Mouse (Mus musculus) MEL (cell line): ENCODE measurements around the gene Creg2.

Source experiments
- CHD2 ChIP-seq: IDR thresholded peaks from 2 replicates; pipeline ENCODE4 v1.6.1; 2011; ENCODE audit warnings: low read length, improper control_type of control experiment
- CTCF ChIP-seq, 3 experiments: IDR thresholded peaks in 2 of 3; conservative IDR thresholded peaks in 1 of 3; 2 replicates each; pipeline ENCODE4 v1.5.1; 2011 to 2012; ENCODE audit warnings: low read length in 3 of 3, low read depth in 2 of 3, mild to moderate bottlenecking in 2 of 3, improper control_type of control experiment in 1 of 3, inconsistent platforms in 1 of 3, mixed read lengths in 1 of 3, moderate library complexity in 1 of 3; ENCODE audit not compliant: control insufficient read depth in 1 of 3, insufficient read depth in 1 of 3, poor library complexity in 1 of 3, severe bottlenecking in 1 of 3
- E2F4 ChIP-seq: IDR thresholded peaks from 2 replicates; pipeline ENCODE4 v1.6.1; 2011; ENCODE audit warnings: low read depth, low read length, improper control_type of control experiment, borderline replicate concordance
- EP300 ChIP-seq, 2 experiments: IDR thresholded peaks; 2 replicates each; pipeline ENCODE4 v1.6.1; 2011; ENCODE audit warnings: improper control_type of control experiment in 2 of 2, low read length in 2 of 2, low read depth in 1 of 2, mild to moderate bottlenecking in 1 of 2
- ETS1 ChIP-seq: IDR thresholded peaks from 2 replicates; pipeline ENCODE4 v1.6.1; 2012; ENCODE audit warnings: low read depth, mild to moderate bottlenecking, inconsistent platforms, low read length, improper control_type of control experiment, moderate library complexity
- MAX ChIP-seq: IDR thresholded peaks from 2 replicates; pipeline ENCODE4 v1.6.1; 2011; ENCODE audit warnings: low read length, improper control_type of control experiment
- POLR2A ChIP-seq, 2 experiments: IDR thresholded peaks; 2 replicates each; pipeline ENCODE4 v1.6.1; 2011 to 2012; ENCODE audit warnings: low read length in 2 of 2, mild to moderate bottlenecking in 2 of 2, control low read depth in 1 of 2, improper control_type of control experiment in 1 of 2, low read depth in 1 of 2, moderate library complexity in 1 of 2; ENCODE audit not compliant: control insufficient read depth in 1 of 2, insufficient read depth in 1 of 2, poor library complexity in 1 of 2

DNA sequence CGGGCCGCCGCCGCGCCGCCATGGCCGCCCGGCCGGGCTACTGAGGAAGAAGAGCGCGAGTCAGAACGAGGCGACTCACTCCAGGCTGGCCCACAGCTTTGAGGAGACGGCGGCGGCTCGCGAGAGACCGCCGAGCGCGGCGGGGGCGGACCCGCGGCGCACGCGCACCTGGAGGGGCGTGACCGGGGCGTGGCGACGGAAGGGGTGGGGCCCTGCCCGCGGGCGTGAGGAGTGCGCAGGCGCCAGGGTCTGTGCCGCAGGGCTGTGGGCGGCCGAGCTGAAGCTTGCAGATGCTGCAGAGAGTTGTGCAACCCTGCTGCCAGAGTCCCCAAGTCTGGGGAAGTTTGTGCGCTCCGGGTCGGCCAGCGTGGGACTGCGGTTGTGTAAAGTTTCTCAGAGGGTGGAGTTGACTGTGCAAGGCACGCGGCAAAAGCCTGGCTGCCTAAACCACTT is 74.0 kb downstream of the Creg2 start, which contains the start of gene Rnf149:
- no peak for TF ChIP-seq CTCF (IDR thresholded peaks at IDR 0.05 in 2 of 3, conservative IDR thresholded peaks at IDR 0.05 in 1 of 3; ENCODE audit: control insufficient read depth in 1 of 3, insufficient read depth in 1 of 3, low read depth in 2 of 3, low read length in 3 of 3, poor library complexity in 1 of 3, severe bottlenecking in 1 of 3)
- peak; percentile 93 to 97; a peak in 3 of 4 replicates for TF ChIP-seq POLR2A (IDR thresholded peaks at IDR 0.05; ENCODE audit: control insufficient read depth in 1 of 2, insufficient read depth in 1 of 2, low read depth in 1 of 2, low read length in 2 of 2, poor library complexity in 1 of 2)
- no peak for TF ChIP-seq ETS1
- TF ChIP-seq E2F4 = no peak
- no peak for TF ChIP-seq CHD2
- TF ChIP-seq EP300 (IDR thresholded peaks at IDR 0.05; ENCODE audit: low read depth in 1 of 2, low read length in 2 of 2) = no peak
- peak; percentile 55 for TF ChIP-seq MAX
